Mouse (Mus musculus) kidney, postnatal 36 days (tissue): Measurements from ENCODE around the gene Lpar1.
"Not testable (repeated sequence)": the region's sequence is repeated elsewhere in the genome, so short reads cannot be mapped to it uniquely, and the experiment has no call there.

Experiments
- DNase-seq, 2 experiments: peaks; one replicate each; pipeline ENCODE4 v3.0.0; 2021 to 2022; ENCODE audit warnings: mixed read lengths in 2 of 2

The Lpar1 gene

DNA sequence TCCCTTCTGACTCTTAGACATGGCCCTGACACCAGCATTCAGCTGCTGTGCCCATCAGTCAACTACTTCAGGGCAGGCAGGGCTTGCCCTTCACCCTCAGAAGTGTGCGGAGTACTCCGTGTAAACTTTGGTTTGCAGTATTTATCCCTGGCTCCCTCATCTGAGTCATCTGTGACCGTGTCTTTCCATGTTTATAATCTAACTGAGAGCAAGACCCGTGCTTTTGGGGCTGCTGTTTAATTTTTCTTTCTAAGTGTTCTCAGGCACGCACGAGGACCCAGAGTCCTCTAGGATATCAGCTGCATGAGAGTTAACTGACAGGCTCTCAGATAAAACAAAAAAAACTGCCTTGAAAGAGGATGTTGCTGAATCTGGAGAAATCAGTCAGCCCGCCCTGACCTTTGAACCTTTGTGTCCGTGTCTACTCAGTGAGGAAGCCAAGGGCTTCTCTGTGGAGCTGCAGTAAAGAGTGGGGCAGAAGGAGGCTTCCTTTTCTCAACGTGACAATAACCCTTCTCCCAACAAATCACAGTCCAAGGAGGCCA, 7.7 kb downstream of the Lpar1 start:
- DNase-seq = peak; percentile 75 to 83

GRCm38 (mm10) chr4:58543171-58543570, 10.5 kb downstream of the Lpar1 start:
- DNase-seq = no peak

DNA sequence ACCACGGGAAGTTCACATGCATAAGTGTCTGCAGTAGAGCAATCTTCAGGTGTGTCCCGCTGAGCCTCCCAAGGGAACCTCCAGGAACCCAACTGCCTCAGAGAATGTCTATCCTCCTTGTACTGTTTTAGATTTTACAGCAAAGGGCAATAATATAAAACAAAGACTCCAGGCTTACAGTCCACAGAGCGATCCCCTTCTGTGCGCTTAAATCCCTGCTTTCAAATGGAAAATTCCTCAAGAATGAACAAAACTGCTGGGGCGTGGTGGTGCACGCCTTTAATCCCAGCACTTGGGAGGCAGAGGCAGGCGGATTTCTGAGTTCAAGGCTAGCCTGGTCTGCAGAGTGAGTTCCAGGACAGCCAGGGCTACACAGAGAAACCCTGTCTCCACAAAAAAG, 11.0 kb downstream of the Lpar1 start:
- not testable (repeated sequence) for DNase-seq

DNA sequence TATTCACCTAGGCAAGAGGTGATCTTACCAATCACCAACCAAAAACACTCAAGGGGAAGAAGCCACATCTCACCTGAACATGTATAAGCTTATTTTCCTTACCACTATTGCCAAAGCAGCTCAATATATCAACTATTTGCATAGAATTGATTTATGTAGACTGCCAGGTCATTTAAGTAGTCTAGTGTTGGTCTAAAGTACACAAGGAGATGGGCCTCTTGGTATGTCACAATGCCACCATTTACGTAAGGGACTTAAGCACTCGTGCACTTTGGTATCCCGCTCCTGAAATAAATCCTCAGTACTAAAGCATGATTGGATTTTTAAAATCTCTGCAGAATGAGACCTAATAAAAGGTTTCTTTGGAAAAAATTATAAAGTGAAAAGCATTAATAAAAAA, 12.9 kb downstream of the Lpar1 start:
- DNase-seq = no peak

DNA sequence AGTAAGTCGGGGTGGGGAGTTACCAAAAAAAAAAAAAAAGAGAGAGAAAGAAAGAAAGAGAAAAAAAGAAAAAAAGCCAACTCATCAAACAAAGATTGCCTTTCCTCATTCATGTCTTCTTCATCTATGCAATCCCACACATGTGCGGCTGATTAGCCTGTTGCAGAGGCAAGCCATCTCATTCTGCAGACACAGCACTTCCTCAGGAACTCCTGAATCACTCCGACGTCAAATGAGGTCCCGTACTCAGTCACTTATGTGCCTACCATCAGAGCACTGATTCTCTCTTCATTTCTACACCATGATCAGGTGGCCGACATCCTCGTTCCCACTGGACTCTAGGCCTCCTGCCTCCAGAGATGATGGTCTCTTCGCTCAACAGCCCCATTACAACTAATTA, 13.3 kb downstream of the Lpar1 start:
- DNase-seq = no peak

DNA sequence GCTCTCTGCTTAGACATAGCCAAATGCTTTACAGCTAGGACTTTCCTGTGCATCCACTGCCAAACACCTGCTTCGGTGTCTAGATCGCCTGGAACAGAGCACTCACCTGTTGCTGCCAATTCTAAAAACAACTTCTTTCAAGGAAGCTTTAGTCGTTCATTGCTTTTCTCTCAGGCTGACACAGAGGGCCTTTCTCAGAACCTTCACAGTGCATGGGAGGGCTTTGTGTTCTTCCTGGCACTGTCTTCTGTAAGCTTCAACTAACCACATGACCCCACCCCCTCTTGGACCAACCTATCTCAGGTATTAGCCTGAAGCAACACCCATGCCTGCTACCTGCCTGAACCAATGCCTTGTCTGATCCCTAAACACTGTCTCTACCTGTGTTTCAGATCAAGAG, 15.0 kb downstream of the Lpar1 start:
- no peak for DNase-seq

DNA sequence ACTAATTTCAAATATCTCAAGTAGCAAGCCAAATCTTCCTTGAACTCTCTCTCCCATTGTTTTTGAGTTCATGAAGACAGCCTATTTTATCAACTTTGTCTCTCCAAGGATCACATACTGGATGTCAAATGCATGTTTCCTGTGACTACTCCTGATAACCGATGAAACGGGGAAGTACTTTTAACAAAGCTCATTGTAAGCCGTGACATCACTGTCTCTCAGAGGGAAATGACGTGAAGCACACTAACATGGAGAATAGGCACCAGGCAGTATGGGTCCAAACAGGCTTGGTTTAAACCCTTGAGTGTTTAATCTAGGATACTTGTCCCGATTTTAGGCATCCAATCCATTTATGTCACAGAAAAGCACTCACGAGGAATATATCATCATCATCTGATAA, 17.9 kb downstream of the Lpar1 start:
- DNase-seq = no peak

DNA sequence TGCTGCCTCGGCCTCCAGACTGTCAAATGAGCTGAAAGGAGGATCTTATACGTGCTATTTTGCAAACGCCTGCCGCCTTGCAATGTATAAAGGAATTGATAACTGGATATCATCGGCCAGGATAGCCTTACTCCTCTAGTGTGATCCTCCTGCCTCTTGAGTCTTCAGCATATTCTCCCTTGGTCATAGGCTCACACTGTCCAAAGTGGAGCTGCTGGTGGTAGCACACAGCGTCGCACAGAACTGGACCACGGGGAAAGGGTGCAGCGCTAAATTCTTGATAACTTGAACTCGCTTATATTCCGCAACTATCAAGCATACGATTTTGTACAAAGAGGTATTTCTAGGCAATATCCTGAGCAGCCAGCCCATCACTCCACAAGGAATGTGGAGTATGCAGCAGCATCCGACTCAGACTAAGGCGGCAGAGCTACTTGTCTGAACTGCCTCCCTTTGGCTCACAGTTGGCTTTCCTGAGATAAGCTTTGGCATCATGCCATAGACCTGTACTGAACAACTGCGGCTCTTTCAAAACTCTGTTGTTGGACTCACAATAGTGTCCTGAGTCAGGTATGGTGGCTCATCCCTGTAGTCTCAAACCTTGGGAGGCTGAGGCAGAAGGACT, 18.9 kb downstream of the Lpar1 start:
- DNase-seq = no peak

GRCm38 (mm10) chr4:58534141-58534571, 19.5 kb downstream of the Lpar1 start:
- DNase-seq = no peak

- no peak for DNase-seq
Observed at GRCm38 (mm10) chr4:58533519-58533918, 20.2 kb downstream of the Lpar1 start.

DNA sequence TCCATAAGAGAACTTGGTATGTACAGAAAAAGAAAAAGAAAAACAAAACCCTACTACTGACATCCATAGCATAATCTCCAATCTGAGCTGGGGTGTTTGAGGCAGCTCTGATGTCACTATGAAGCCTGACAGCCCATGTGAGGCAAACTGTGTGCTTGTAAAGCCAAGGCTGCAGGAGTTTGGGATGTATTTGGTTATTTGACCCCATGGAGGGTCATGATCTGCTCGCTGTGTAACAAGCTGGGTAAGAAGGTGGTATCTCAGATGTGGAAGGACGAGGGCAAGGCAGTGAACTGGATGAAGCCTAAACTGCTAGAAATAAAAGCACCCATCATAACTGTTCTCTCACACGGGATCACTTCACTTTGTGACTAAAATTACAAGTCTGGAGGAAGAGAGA, 21.4 kb downstream of the Lpar1 start:
- no peak for DNase-seq

GRCm38 (mm10) chr4:58530706-58531105, 23.0 kb downstream of the Lpar1 start:
- no peak for DNase-seq

- no peak for DNase-seq
Observed at GRCm38 (mm10) chr4:58530279-58530678, 23.4 kb downstream of the Lpar1 start.

DNA sequence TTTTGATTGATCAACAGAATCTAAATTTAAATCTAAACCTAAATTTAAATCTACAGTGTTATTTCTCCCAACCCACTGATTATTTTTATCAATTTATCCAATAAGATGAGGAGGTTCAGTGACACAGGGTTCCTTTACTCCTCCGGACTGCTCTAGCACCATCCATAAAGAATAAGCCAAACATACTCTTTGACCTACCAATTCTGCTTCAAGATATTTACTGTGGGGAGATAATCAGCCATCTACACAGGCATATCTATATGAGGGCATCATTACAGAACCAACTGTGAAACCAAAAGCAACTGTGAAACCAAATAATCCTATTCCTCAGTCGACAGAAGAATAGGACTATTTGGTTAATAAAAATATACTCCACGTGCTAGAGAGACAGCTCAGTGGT, 25.8 kb downstream of the Lpar1 start:
- DNase-seq = no peak

DNA sequence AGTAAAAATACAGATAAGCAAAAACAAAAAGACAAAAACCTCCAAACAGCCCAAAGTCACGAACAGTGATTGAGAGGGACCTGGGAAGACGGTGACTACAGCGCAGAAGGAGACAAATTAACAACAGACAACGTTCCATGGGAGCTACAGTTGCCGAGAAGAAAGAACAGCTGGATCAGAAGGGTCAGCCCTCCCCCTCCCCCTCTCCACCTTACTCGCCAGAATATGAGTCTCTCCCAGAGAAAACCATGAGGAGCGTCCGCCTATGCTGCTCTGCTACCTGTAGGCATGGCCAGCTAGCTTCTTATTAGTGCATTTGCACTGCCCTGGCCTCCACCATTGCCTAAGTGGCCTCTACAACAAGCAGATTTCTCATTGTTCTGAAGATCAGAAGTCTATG, 32.6 kb downstream of the Lpar1 start:
- no peak for DNase-seq

- no peak for DNase-seq
Observed at GRCm38 (mm10) chr4:58520531-58520930, 33.2 kb downstream of the Lpar1 start.

DNA sequence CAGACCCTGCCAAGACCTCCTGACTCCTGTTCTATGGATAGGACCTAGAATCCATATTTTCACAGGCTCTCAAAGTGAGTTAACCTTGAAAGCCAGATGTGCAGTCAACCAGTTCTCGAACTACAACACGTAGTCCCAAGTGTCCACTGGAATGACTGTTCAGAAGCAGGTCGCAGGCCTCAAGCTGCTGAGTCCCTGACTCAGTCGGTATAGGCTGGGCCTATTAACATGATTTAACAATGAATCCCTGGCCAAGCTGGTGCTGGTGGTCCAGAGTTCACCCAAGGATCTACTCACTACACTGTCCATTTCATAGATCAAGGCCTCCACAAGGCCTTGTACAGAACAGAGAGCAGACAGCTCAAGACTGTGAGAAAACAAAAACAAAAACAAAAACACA, 33.8 kb downstream of the Lpar1 start:
- DNase-seq = no peak

DNA sequence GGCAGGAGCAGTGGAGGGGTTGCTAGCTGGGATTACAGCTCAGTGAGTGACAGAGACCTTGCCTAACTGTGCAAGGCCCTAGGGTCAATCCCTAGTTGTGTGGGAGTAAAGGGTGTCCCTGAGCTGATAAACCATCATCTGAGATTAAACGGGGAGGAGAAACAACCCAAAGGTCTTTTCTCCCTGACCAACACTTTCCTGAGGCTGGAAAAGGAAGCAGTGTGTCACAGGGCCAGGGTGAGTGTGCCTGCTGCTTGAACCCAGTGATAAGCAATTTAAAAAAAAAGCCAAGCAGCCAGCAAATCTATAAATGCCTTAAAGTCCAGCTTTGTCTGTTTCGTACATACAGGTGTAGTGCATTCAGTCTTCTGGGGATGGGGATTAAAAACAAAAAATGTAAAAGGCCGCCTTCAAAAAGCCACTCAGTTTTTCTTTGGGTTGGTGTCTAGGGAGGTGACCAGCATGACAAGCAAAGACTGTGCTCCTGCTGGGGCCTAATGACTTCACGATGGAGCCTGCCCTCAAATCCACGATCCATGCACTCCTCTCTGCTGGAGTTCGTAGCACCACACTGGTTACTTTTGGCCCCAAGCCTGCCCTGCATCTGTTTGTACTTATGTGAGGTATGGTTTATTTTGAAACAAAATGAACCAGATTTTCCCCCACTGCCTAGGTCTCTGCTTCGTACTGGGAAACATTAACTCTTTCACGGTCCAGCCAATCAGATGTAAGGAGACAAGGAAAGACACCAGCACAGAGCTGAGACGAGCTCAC, 35.3 kb downstream of the Lpar1 start:
- no peak for DNase-seq

GRCm38 (mm10) chr4:58516810-58517209, 36.9 kb downstream of the Lpar1 start:
- DNase-seq = no peak

DNA sequence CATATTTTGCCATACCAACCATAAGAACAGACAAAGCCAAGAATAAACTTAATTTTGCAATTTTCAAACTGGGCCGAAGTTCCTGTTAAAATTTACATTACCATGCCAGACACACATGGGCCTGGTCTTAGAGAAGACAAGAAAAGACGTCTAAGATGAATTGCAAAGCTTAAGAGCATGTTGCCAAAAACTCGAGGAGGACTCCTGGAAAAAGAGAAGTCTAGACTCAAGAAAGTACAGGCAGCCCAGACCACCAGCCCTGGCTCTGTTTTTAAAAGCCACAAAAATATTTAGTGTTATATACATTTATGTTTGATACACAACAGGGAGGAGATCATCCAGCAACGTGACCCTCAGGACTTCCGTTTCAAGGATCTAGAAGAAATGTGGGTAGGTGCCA, 37.5 kb downstream of the Lpar1 start:
- DNase-seq = no peak

GRCm38 (mm10) chr4:58511554-58511953, 42.1 kb downstream of the Lpar1 start:
- no peak for DNase-seq

DNA sequence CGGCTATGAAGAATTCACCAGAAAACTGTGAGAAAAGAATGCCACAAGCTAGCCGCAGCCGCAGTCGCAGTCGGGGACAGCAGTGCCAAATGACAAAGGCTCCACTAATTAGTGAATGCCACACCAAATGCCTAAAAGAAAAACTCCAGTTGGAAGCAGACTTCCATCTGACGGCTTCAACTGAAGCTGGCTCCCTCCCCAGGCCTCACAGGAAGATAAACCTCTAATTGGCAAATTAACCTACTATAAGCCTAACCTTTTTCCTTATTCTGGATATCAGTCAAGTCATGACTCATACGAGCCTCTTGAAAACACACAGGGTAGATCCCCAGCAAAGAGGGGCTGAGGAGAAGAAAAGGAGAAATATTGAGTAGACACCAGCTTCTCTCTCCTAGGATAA, 44.9 kb downstream of the Lpar1 start:
- DNase-seq = no peak

DNA sequence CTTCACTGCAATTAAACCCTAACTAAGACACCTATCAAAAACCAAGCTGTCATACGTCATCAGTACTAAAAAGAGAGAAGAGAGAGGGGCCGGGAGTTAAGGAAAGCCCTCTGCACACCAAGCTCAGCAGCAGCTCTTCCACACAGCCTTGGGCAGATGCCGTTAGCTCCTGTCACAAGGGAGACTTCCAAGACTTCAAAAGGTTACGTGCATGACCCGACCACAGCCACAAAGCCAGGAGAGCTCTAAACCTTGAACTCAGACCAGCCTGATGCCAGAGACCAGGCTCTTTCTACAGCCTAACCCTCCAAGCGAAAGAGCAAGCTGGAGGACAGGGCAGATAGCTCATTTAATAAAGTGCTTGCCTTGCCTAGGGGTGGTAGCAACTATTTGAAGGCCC, 46.2 kb downstream of the Lpar1 start:
- DNase-seq = no peak
